Mouse (Mus musculus): ENCODE measurements around the gene Slc26a6. TPM values are rescaled to one million over a fixed set of nuclear protein-coding genes. Genes with fewer than 3 reads are reported as not detected.

Slc26a6 gene
- polyA plus RNA-seq, 1 experiment = 815 TPM

DNA sequence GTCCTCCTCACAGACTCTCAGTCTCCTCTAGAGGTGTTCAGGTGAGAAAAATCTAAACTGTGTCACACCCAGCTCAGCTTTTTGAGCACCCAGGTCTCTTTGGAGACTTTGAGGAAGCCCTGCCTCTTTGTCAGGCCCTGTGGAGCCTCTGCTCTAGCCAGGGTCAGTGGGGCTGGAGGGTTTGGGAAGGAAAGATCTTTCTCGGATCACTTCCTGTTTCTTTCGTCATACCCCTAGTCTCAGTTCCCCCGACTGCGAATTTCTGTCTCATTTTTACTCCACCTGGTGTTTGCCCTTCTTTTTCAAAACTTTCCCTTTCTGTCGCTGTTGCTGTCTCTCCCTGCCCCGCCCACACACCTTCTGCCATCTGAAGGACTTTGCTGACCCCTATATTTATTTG is 43.4 kb upstream of the Slc26a6 start:
- Histone ChIP-seq H3K4me1 (ENCODE audit: control insufficient read depth, insufficient read depth, insufficient read length, low read length) (peaks cover 7% of the 10 kb centered on the region; the same call in 1 of the 2 replicates), H3K36me3 (ENCODE audit: control insufficient read depth, insufficient read depth, low read length) (peaks cover 40% of the 10 kb centered on the region), H3K27ac (ENCODE audit: insufficient read depth, low read depth, low read length) (no peak overlapping the region), H3K4me3 (ENCODE audit: low read depth, low read length) (no peak overlapping the region), H3K27me3 (ENCODE audit: control insufficient read depth, insufficient read depth, low read length) (no peaks in the 10 kb centered on the region)
- TF ChIP-seq POLR2A (IDR thresholded peaks at IDR 0.05; ENCODE audit: low read depth, low read length) (no peak), CTCF (IDR thresholded peaks at IDR 0.05; ENCODE audit: extremely low read depth, insufficient read length, insufficient replicate concordance, low read depth, low read length) (no peak)
- WGBS = 66% methylated on average over 6 of the region's 6 CpGs

DNA sequence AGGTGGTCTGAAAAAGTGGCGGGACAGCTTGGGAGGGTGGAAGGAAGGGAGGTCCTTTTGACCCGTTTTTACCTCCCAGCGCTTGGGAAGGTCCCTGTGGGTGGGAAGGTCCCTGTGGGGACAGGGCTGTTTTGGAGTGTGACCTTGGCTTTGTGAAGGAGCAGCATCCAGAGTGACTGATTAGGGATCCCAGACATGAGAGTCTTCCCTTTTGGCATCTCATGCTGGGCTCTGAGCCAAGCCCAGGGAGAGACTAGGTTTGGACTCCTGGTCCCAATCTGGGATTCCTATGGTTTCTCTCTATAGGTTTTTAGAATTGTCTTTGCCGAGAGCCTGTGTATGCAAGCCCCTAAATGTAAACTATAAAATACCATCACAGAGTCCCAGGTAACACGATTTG is 42.6 kb upstream of the Slc26a6 start:
- TF ChIP-seq POLR2A (IDR thresholded peaks at IDR 0.05; ENCODE audit: low read depth, low read length) (no peak), CTCF (IDR thresholded peaks at IDR 0.05; ENCODE audit: extremely low read depth, insufficient read length, insufficient replicate concordance, low read depth, low read length) (no peak)
- Histone ChIP-seq H3K27ac (ENCODE audit: insufficient read depth, low read depth, low read length) (no peak overlapping the region), H3K4me3 (ENCODE audit: low read depth, low read length) (no peak overlapping the region), H3K36me3 (ENCODE audit: control insufficient read depth, insufficient read depth, low read length) (peaks cover 40% of the 10 kb centered on the region), H3K4me1 (ENCODE audit: control insufficient read depth, insufficient read depth, insufficient read length, low read length) (peaks cover 7% of the 10 kb centered on the region; the same call in 1 of the 2 replicates), H3K27me3 (ENCODE audit: control insufficient read depth, insufficient read depth, low read length) (no peaks in the 10 kb centered on the region)
- WGBS = 86% methylated on average over 5 of the region's 5 CpGs

DNA sequence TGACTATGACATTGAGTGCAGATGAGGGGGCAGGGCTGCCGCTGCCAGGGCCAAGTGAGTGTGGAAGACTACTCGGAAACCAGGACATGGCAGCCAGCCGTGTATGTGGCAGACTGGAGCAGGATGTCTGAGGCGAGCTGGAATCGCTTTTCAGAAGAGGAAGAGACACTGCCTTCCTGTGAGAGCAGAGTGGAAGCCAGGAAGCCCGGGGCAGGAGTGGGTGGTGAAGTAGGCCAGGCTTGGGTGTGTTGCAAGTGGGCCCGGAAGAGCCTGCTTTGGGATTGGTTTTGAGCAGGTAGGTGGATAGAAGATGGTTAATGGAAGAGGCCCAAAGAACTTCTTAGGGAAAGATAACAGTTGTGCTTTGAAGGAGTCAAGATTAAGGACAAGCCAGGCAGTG is 37.5 kb upstream of the Slc26a6 start:
- no peaks in the 10 kb centered on the region for H3K27me3 ChIP-seq (ENCODE audit: control insufficient read depth, insufficient read depth, low read length)
- no peak overlapping the region for H3K4me3 ChIP-seq (ENCODE audit: low read depth, low read length)
- WGBS = 88% methylated on average over 7 of the region's 7 CpGs
- no peak for TF ChIP-seq CTCF (IDR thresholded peaks at IDR 0.05; ENCODE audit: extremely low read depth, insufficient read length, insufficient replicate concordance, low read depth, low read length)
- TF ChIP-seq POLR2A (IDR thresholded peaks at IDR 0.05; ENCODE audit: low read depth, low read length) = no peak
- peaks cover 34% of the 10 kb centered on the region for H3K36me3 ChIP-seq (ENCODE audit: control insufficient read depth, insufficient read depth, low read length)
- H3K4me1 ChIP-seq (ENCODE audit: control insufficient read depth, insufficient read depth, insufficient read length, low read length) = no peaks in the 10 kb centered on the region
- H3K27ac ChIP-seq (ENCODE audit: insufficient read depth, low read depth, low read length) = no peak overlapping the region

DNA sequence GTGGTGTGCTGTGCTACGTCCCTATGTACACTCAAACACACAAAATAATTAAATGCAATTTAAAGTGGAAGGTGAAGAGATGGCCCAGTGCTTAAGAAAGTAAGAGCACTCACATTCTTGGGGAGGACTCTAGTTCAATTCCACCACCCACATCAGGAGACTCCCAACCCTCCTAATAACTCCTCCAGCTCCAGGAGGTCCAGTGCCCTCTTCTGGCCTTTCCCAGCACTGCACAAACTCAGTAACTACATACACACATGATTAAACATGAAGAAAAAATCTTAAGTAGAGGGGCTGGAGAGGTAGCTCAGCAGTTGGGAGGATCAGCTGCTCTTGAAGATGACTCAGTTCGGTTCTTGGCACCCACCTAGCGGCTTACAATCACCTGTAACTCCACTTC is 33.6 kb upstream of the Slc26a6 start:
- Histone ChIP-seq H3K27ac (ENCODE audit: insufficient read depth, low read depth, low read length) (no peak overlapping the region), H3K4me1 (ENCODE audit: control insufficient read depth, insufficient read depth, insufficient read length, low read length) (no peaks in the 10 kb centered on the region), H3K27me3 (ENCODE audit: control insufficient read depth, insufficient read depth, low read length) (peaks cover 11% of the 10 kb centered on the region), H3K36me3 (ENCODE audit: control insufficient read depth, insufficient read depth, low read length) (peaks cover 14% of the 10 kb centered on the region), H3K4me3 (ENCODE audit: low read depth, low read length) (no peak overlapping the region)
- peak; percentile 77; the same call in 1 of the 2 replicates for TF ChIP-seq CTCF (IDR thresholded peaks at IDR 0.05; ENCODE audit: extremely low read depth, insufficient read length, insufficient replicate concordance, low read depth, low read length)
- TF ChIP-seq POLR2A (IDR thresholded peaks at IDR 0.05; ENCODE audit: low read depth, low read length) = no peak
- WGBS = 71% methylated on average over 3 of the region's 3 CpGs

DNA sequence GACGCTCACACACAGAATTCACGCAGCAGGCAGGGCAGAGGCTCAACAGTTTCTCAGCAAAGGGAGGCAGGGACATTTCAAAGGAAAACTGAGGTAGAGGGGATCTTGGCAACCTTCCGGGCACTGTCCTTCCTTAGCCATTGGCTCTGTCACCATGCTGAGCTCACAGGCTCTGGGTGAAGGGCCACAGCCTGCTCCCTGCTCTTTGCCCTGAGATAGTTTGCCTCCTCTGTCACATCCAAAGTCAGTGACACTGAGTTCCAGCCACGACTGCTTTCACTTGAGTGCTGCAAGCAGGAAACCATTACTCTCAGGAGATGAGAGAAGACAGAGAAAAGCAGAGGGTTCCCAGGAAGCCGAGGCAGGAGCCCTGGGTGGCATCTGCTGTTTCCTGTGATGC is 33.0 kb upstream of the Slc26a6 start:
- no peaks in the 10 kb centered on the region for H3K4me1 ChIP-seq (ENCODE audit: control insufficient read depth, insufficient read depth, insufficient read length, low read length)
- no peak for TF ChIP-seq POLR2A (IDR thresholded peaks at IDR 0.05; ENCODE audit: low read depth, low read length)
- TF ChIP-seq CTCF (IDR thresholded peaks at IDR 0.05; ENCODE audit: extremely low read depth, insufficient read length, insufficient replicate concordance, low read depth, low read length) = no peak
- peaks cover 9% of the 10 kb centered on the region for H3K36me3 ChIP-seq (ENCODE audit: control insufficient read depth, insufficient read depth, low read length)
- WGBS = 61% methylated on average over 5 of the region's 5 CpGs
- peaks cover 17% of the 10 kb centered on the region for H3K27me3 ChIP-seq (ENCODE audit: control insufficient read depth, insufficient read depth, low read length)
- no peak overlapping the region for H3K4me3 ChIP-seq (ENCODE audit: low read depth, low read length)
- no peak overlapping the region for H3K27ac ChIP-seq (ENCODE audit: insufficient read depth, low read depth, low read length)

DNA sequence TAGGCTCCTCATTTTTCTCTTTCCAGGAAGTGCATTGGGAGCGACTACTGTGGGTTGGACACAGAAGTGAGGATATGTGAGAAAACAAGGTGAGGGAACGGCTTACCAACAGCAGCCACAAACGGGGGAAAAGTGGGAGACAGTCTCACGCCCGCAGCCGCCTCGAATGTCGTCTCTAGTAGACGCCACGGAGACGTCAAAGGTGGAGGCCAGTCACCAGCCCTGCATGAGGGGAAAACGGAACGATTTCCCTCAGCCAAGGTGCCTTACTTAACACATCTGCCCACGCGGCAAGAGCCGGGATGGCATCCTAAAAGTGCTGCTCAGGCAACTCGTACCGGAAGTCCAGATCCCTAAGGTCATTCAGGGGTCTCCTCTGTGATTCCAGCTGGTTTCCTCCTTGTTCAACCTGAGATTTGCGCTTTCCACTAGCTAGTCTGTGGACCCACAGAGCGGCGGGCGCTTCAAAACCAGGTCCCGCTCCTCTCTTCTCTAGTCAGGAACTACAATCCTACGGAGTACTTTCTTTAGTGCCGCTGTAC is 28.9 kb upstream of the Slc26a6 start:
- Histone ChIP-seq H3K27me3 (ENCODE audit: control insufficient read depth, insufficient read depth, low read length) (peaks cover 37% of the 10 kb centered on the region), H3K4me3 (ENCODE audit: low read depth, low read length) (no peak overlapping the region), H3K4me1 (ENCODE audit: control insufficient read depth, insufficient read depth, insufficient read length, low read length) (peaks cover 9% of the 10 kb centered on the region), H3K27ac (ENCODE audit: insufficient read depth, low read depth, low read length) (no peak overlapping the region), H3K36me3 (ENCODE audit: control insufficient read depth, insufficient read depth, low read length) (no peaks in the 10 kb centered on the region)
- TF ChIP-seq CTCF (IDR thresholded peaks at IDR 0.05; ENCODE audit: extremely low read depth, insufficient read length, insufficient replicate concordance, low read depth, low read length) (no peak), POLR2A (IDR thresholded peaks at IDR 0.05; ENCODE audit: low read depth, low read length) (no peak)
- WGBS = 7% methylated on average over 25 of the region's 25 CpGs

DNA sequence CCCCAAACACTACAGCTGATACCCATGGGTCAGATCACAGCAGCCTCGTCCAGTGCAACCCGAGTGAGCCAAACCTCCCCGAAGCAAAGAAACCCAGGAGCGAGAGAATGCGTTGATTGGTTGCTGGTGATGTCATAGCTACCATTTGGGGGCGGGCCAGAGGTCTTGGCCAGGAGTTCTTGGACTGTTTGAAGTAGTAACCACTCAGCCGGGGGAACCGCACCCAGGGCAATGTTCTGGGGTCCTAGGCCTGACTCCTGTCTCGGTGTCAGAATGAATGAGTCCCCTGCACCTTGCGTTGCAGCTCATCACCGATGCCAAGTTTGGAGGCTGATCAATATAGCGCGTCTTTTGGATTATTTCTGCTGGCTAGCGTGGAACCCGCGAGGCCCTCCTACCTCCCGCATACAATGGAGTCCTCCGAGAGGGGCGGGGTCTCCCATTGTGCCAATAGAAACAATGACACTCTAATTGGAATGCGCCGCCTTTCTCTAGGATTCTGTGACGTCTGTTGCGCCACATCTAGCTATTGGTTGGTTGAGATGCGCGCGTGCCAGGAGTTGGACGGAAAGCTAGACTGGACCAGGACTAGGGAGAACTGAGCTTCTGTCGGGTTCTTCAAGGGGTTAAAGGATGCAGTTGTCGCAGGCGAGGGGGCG is 28.2 kb upstream of the Slc26a6 start:
- 5% methylated on average over 31 of the region's 31 CpGs for WGBS
- Histone ChIP-seq H3K36me3 (ENCODE audit: control insufficient read depth, insufficient read depth, low read length) (no peaks in the 10 kb centered on the region), H3K27me3 (ENCODE audit: control insufficient read depth, insufficient read depth, low read length) (peaks cover 37% of the 10 kb centered on the region), H3K4me3 (ENCODE audit: low read depth, low read length) (no peak overlapping the region), H3K4me1 (ENCODE audit: control insufficient read depth, insufficient read depth, insufficient read length, low read length) (peaks cover 9% of the 10 kb centered on the region), H3K27ac (ENCODE audit: insufficient read depth, low read depth, low read length) (no peak overlapping the region)
- no peak for TF ChIP-seq CTCF (IDR thresholded peaks at IDR 0.05; ENCODE audit: extremely low read depth, insufficient read length, insufficient replicate concordance, low read depth, low read length)
- TF ChIP-seq POLR2A (IDR thresholded peaks at IDR 0.05; ENCODE audit: low read depth, low read length) = no peak
